Mouse (Mus musculus) testis, postnatal 10 days (tissue): ENCODE data around the gene Ctnnbl1.
A peak's percentile ranks its signal among the peaks of the same experiment; 100 is the strongest.

Source experiments
- DNase-seq: peaks from one replicate; pipeline ENCODE4 v3.0.0; 2021; ENCODE audit warnings: low spot score

Ctnnbl1 gene

DNA sequence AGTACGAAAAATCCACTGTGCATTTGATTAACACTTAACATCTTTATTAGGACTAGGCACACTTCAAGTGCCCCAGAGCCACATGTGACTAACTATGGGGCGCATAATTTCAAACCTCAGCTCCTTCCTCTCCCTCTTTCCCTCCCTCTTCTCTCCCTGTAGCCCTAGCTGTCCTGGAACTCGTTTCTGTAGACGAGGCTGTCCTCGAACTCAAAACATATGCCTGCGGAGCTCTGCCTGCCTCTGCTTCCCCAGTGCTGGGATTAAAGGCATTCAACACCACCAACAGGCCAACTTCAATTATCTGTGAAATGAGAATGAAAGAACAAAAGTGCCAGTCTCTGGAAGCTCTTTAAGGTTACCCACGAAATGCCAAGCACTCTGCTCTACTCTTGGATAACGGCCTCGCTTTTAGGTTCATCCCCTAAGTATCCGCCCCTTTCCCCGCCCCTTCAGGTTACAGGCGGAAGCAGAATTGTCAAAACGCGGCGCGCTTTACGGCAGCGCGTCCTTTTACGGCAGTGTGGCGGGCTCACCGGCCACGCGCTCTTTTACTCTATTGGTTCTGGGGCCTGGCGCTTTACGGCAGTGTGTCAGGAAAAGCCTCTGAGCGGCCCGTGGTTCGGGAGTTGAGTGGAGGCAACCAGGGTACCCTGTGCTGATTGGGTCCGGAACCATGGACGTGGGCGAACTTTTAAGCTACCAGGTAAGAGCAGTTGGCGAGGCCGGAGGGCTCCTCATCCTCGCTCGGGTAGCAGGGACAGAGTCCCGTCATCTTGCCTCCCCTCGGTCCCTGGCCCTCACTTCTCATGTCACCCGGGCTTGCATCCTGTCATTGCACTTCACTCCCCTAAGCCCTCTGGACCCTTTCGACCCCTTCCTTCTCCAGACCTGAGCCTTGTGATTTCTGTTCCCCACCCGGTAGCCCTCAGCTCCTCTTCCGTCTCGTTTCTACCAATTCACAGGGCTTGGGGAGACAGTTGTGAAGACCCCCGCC is at the start of gene Ctnnbl1:
TSS of gene Ctnnbl1 (plus strand) at position 548 of the 997 bp plus-strand sequence.
- peak; percentile 100 for DNase-seq

DNA sequence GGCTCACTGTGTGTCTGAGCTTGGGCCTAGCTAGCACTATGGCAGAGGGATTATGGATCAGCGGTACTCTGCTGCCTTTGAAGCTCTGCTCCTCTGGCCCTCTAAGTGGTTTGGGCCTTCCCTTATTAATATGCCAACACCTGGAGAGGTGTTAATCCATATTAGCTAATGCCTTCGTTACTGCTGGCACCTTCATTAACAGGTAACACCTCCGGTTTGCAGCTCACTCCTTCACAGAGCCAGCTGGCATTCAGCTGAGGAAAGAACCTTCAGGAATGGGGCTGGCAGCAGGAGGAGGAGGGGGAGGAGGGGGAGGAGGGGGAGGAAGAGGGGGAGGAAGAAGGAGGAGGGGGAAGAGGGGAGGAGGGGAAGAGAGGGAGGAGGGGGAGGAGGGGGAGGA is 49.7 kb upstream of the Ctnnbl1 start:
- DNase-seq = no peak

- no peak for DNase-seq
These were observed 45.7 kb upstream of the Ctnnbl1 start for GRCm38 (mm10) chr2:157691266-157692105.

DNA sequence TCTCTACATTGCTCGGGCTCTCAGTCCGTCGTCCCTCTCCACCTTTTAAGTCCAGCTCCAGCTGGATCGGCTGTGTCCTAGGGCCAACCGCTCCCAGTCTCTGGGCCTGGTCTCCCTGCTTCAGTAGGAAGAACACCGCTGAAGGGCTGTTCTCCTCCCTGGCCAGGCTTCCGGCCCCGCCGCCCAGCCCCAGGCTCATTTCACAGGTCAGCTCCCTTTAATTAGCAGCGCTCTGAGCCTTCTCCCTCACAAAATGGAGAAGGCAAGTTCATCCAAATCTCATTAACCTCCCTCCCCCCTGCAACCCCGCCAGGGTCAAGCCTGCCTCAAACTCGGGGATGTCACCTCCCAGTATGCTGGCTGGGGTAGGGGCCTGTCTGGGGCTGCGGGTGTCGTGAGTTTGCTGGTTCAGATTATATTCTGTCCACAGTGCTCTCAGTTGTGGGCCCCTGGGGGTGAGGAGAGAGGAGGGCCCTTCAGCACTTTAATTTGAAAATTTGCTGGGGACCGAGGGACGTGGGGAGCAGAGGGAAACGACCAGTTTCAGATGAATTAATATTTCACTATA is 44.8 kb upstream of the Ctnnbl1 start:
- DNase-seq = no peak

DNA sequence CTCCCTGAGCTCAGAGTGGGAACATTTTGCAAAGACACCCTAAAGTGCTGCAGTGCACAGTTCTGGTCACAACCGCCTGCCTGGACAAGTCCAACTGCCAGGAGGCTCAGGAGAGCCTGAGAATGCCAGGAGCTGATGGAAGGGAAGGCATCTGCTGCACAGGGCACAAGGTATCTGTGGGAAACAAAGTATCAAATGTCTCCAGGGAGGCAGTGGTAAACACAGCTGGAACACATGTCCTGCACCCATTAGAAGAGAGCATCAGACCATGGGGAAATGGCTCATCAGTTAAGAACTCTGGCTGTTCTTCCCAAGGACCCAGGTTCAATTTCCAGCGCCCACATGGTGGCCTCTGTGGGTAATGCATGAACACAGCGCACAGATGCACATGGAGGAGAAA is 43.6 kb upstream of the Ctnnbl1 start:
- DNase-seq = no peak

- no peak for DNase-seq
These were observed 40.9 kb upstream of the Ctnnbl1 start for GRCm38 (mm10) chr2:157696297-157696731.

- DNase-seq = no peak
These were observed 34.0 kb upstream of the Ctnnbl1 start for GRCm38 (mm10) chr2:157703155-157703554.

- DNase-seq = peak; percentile 56
These were observed 32.0 kb upstream of the Ctnnbl1 start for GRCm38 (mm10) chr2:157704991-157705776.

GRCm38 (mm10) chr2:157705777-157706158 is 31.4 kb upstream of the Ctnnbl1 start:
- no peak for DNase-seq

DNA sequence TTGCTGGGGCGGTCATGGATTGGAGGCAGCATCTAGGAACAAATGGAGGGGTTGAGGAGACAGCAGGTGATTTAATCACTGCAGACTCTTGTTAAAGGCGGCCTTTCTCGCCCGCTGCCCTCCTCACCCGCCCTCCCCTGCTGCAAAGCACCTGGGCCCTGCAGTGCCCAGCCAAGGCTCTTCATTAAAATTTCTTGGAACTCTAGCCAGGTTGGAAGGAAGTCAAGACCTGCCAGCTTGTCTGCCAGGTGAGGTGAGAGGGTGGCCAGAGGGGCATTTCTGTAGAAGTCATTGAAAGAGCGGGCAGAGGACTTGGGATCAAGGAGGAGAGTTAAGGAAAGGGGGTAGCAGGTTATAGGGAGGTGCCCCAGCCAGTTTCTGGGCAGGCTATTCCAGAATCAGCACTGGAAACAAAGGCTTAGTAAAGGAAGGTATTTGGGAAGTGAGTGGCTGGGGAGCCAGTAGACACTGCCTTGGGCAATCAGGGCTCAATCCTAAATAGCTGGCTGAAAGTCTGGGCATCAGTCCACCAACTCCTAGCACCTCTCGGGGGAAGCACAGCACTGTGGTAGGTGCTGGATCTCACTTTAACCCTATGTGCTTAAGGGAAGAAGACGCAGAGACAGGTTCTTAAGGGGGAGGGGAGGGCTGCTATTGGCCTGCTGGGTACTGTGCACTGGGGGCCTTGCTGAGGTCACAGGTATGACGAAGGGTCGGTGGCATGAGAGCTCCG is 29.8 kb upstream of the Ctnnbl1 start:
- no peak for DNase-seq

DNA sequence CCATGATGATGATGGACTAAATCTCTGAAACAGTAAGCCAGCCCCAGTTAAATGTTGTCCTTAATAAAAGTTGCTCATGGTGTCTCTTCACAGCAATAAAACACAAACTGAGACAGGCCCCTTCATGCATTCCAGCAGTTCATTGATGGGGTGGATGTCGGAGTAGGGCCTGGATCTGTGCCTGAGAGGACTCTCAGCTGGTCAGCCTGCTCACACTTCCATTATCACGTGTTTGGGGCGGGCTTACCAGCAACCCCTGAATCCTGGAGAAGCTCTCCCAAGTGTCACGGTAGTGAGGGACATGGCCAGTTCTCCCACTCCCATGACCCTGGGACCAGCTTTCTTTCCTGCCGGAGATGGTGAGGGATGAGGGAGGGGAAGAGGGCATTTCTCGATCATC is 24.5 kb upstream of the Ctnnbl1 start:
- DNase-seq = no peak

GRCm38 (mm10) chr2:157715586-157716191 is 21.5 kb upstream of the Ctnnbl1 start:
- no peak for DNase-seq

DNA sequence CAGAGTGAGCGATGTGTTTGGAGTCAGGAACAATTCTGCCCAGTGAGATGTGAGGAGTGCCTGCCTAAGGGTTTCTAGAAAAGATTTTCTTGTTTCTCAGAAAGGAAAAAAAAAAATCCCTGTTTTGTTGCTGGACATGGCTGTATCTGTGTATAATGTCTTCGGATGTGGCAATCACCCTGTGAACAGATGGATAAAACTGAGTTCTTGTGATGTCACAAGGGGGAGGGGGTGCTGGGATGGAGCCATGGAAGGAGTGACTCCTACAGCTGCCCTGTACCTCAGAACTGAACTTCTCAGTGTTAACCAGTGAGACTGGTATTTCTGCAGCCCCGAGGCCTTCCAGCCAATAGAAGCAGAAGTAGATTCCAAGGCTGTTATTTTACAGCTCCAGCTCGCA is 18.8 kb upstream of the Ctnnbl1 start:
- no peak for DNase-seq

DNA sequence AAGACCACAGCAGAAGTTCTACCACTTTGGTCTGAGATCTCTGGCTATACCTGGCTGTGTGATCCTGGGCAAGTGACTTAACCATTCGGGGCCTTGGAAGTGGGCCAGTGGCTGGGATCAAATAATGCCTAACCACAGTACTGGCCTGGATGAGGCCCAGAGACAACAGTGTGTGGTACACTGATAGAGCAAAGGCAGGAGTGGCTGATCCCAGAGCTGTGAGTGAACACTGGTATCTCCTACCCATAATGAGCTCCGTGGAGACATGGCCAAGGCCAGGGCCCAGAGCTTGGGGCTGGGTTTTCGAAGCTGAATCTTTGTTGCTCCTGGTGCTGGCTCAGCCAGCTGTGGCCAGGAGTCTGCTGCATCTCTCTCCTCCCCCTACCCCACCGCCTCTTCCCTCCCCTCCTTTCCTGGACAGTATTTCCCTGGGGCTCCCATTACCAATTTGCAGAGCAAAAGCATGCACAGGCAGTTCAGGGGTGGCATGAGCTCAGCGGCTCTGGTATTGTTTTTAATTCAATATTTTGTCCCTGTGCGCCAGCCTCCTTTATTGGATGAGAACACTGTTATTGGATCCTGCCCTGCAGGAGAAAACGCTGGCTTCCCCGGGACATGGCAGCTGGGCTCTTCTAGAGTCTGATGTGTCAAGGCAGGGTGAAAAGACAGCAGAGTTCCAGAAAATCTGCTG is 13.2 kb upstream of the Ctnnbl1 start:
- no peak for DNase-seq

- no peak for DNase-seq
These were observed 12.7 kb upstream of the Ctnnbl1 start for GRCm38 (mm10) chr2:157724574-157724914.

- DNase-seq = no peak
These were observed 7.4 kb downstream of the Ctnnbl1 start for GRCm38 (mm10) chr2:157744619-157745018.

- DNase-seq = no peak
These were observed 8.5 kb downstream of the Ctnnbl1 start for GRCm38 (mm10) chr2:157745735-157746134.

DNA sequence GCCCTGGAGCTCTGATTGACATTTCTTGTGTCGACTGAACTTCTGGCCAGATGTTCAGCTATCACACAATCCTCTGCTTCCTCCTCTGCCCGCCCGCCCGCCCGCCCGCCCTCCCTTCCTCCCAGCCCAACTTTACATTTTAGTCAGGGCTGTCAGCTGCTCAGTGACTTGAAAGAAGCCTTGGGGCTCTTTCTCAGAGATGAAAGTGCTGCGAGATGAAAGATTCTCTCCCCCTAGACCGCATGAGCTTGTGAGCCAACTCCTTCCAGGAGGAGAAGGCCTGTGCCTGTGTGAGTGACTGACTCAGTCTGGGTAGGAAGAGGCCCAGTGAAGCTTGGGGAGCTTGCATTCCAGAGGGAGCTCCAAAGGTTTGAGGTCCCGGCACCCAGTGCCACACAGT is 9.4 kb downstream of the Ctnnbl1 start:
- no peak for DNase-seq

DNA sequence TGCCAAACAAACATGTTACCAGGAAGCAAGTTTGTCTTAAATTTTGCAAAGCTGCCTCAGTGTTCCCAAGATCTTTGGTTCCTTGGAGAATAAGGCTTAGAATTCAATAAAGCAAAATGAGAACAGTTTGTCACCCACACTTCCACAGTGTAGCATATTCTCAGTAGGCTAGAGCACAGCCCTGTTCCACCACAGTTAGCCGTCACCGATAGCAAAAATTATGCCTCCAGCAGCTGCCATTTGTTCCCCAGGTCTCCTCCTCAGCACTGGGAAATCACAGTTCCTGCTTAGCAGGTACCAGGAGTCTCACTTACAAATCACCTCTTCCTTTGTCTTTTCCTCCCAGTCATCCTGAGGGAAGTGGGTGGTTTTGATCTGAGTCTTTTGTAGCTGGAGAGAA is 10.8 kb downstream of the Ctnnbl1 start:
- DNase-seq = no peak

- no peak for DNase-seq
These were observed 13.3 kb downstream of the Ctnnbl1 start for GRCm38 (mm10) chr2:157750481-157750880.
